Comparison of ENCODE assay signal across 13 mouse cellular contexts in the genomic region with DNA sequence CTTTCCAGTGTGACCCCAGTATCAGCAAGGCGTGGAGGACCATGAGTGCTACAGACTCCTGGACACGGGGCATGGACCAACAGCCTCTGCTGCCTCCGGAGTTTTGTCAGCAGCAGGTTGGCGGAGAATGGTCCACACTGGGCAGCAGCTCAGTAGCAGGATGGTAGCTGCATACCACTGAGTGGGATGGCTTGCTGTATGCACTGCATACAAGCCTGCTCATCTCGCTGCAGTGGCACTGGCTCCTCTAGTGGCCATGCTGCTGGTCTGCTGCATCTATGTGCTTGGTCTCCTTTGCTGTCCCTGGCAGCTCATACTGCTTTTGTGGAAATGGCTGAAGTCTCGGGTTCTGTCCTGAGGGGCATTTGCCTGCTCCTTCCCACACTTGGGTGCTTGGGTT. TPM values are rescaled to one million over a fixed set of nuclear protein-coding genes. Genes with fewer than 3 reads are reported as not detected.
DNase-seq lines count a peak whose midpoint lies in the region; ATAC-seq and TF ChIP-seq lines count a peak whose summit lies in the region.
"Had no signal": no experiment of that assay in that cellular context is flagged by ENCODE, and none has a peak within 500 bp of the region (broad histone marks: within the 10 kb centered on the region; RNA-seq: fewer than 3 reads in every experiment).

No protein-coding gene starts in this region.

- WGBS in kidney, embryonic 15.5 days: 40% methylated on average over 6 of the region's 6 CpGs
- whole genome bisulfite sequencing in lung, embryonic 15.5 days: 71% methylated on average over 6 of the region's 6 CpGs

- intact Hi-C loops in gastrocnemius, postnatal 14 days (cut with DNase I; ENCODE audit: low total_unique reads): no loop called here

- peak; percentile 70; the same call in 1 of the 2 replicates for ATAC-seq in kidney, embryonic 15.5 days (replicated peaks; ENCODE audit: low FRiP score)
- ATAC-seq in lung, embryonic 15.5 days (ENCODE audit: borderline replicate concordance, extremely low read depth, low FRiP score, low TSS enrichment): 0 out of 2 replicates have a peak, but pooled peaks have one; percentile 35
- ATAC-seq: forebrain, embryonic 13.5 days had no signal

- H3K4me2 ChIP-seq in kidney, embryonic 15.5 days: peak overlapping the region; percentile 17; the same call in 1 of the 2 replicates
- no peak overlapping the region for H3K4me2 ChIP-seq in lung, embryonic 15.5 days
- H3K4me2 ChIP-seq: forebrain, embryonic 13.5 days; liver, embryonic 15.5 days had no signal

- no peaks in the 10 kb centered on the region for H3K9me3 ChIP-seq in kidney, embryonic 15.5 days (replicated peaks)
- H3K9me3 ChIP-seq in lung, embryonic 15.5 days: no peaks in the 10 kb centered on the region
- H3K9me3 ChIP-seq: forebrain, embryonic 13.5 days; liver, embryonic 15.5 days had no signal

- peaks cover 39% of the 10 kb centered on the region for H3K4me1 ChIP-seq in kidney, embryonic 15.5 days
- H3K4me1 ChIP-seq in lung, embryonic 15.5 days: peaks cover 4% of the 10 kb centered on the region; the same call in 1 of the 2 replicates

- peak overlapping the region; percentile 54 for H3K27ac ChIP-seq in kidney, embryonic 15.5 days
- no peak overlapping the region for H3K27ac ChIP-seq in lung, embryonic 15.5 days
- H3K27ac ChIP-seq: forebrain, embryonic 13.5 days; liver, embryonic 15.5 days had no signal

- no peak overlapping the region for H3K9ac ChIP-seq in kidney, embryonic 15.5 days
- H3K9ac ChIP-seq in lung, embryonic 15.5 days: no peak overlapping the region
- H3K9ac ChIP-seq: forebrain, embryonic 13.5 days; liver, embryonic 15.5 days had no signal

- peak; percentile 49 for TF ChIP-seq CTCF in brain, embryonic 14.5 days (IDR thresholded peaks at IDR 0.05; ENCODE audit: borderline replicate concordance, extremely low read depth, insufficient read depth, insufficient read length)

- no peak for TF ChIP-seq POLR2A in brain, embryonic 14.5 days (IDR thresholded peaks at IDR 0.05; ENCODE audit: borderline replicate concordance, extremely low read depth, insufficient read depth, insufficient read length, poor library complexity, severe bottlenecking)

- no peaks in the 10 kb centered on the region for H3K27me3 ChIP-seq in kidney, embryonic 15.5 days
- H3K27me3 ChIP-seq in lung, embryonic 15.5 days: no peaks in the 10 kb centered on the region
- H3K27me3 ChIP-seq: forebrain, embryonic 13.5 days; liver, embryonic 15.5 days had no signal

- H3K36me3 ChIP-seq in kidney, embryonic 15.5 days: no peaks in the 10 kb centered on the region
- H3K36me3 ChIP-seq in lung, embryonic 15.5 days: no peaks in the 10 kb centered on the region
- H3K36me3 ChIP-seq: liver, embryonic 15.5 days had no signal

- peak; percentile 58 to 60 for DNase-seq in cerebellum, postnatal 10 days
- no peak for DNase-seq in cerebellum, adult 9-10 months
- DNase-seq in kidney, adult 8-10 months: no peak
- no peak for DNase-seq in lung, postnatal 36 days
- peak; percentile 26 for DNase-seq in brain, embryonic 14.5 days (ENCODE audit: low read depth)
- DNase-seq in gastrocnemius, postnatal 14 days: no peak
- DNase-seq: adrenal gland, postnatal 10 days; gastrocnemius, postnatal 36 days; heart, postnatal 36 days had no signal

- H3K4me3 ChIP-seq in kidney, embryonic 15.5 days (replicated peaks): no peak overlapping the region
- H3K4me3 ChIP-seq in lung, embryonic 15.5 days: no peak overlapping the region
- H3K4me3 ChIP-seq: forebrain, embryonic 13.5 days; liver, embryonic 15.5 days had no signal

RNA-seq across cellular contexts. Expression of gene Rptor, which starts 34.8 kb away (rescaled TPM):
- 10.8 and 13.1 TPM in 2 replicates for polyA plus RNA-seq in kidney, embryonic 15.5 days (2015; fragmentation: Nextera tagmentation; extraction: Ambion mirVana)
- 8.5 and 9.7 TPM in 2 replicates for polyA plus RNA-seq in lung, embryonic 15.5 days (2015; fragmentation: Nextera tagmentation; extraction: Ambion mirVana)
- polyA plus RNA-seq in brain, embryonic 14.5 days (2012; rRNA removed): 23.4 and 34.4 TPM in 2 replicates
- total RNA-seq in gastrocnemius, postnatal 14 days (2021): 10 to 100 TPM; 25.7 to 26.9 TPM

Comparison
In these comparisons a context has a peak if more than half of its experiments do, and no peak if none do; other contexts are left out.
1. DNase-seq: peak in cerebellum, postnatal 10 days (2 of 2) and brain, embryonic 14.5 days (single experiment); none in cerebellum, adult 9-10 months (single experiment), kidney, adult 8-10 months (0 of 2), lung, postnatal 36 days (single experiment) and gastrocnemius, postnatal 14 days (single experiment).